Mouse (Mus musculus) retina, adult 2 months (tissue): Measurements from ENCODE around the gene Arhgef11.
A peak's percentile ranks its signal among the peaks of the same experiment; 100 is the strongest.

ENCODE experiments used
- DNase-seq: peaks from one replicate; pipeline ENCODE4 v3.0.0-alpha.2; 2012; ENCODE audit warnings: low read depth, low spot score

Gene Arhgef11

DNA sequence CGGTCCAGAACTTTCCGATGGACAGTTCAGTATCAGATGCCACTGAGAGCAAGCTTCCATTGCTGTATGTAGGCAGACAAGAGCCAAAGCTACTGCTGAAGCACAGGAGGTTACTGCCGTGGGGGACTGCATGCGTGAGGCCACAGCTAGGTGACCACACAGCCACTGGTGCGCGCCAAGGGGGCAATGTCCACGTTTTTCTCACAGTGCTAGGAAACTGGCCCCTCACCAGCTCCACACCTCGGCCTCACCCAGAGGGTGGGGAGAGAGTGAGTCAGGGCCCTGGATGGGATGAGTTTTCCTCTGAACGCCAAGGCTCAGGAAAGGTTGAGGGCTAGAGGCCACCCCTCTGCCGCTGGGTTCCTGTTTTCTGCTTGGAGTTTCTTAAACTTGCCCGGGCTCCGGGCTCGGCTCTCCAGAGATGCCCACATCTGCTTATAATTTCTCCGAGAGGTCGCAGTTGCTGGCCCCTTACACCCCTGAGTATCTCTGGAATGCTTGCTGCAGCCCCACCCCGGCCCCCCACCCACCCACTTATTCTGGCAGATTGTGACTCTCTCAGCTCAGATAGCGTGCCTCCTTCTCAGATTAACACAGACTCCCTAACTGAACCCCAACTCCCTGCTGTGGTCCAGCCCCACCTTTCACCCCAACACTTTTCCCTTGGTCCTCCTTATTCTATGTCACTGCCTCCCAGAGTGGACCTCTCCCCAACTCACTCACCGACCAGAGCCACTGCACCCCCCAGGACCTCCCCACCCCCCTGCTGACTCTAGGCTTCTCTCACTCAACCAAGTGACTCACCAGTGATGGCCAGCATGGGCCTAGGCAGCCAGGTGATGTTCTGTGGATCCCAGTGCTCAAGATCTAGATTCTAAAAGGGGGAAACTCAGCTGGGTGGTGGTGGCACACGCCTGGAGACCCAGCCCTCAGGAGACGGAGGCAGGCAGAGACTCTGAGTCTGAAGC lies 144.3 kb downstream of the Arhgef11 start:
- no peak for DNase-seq

DNA sequence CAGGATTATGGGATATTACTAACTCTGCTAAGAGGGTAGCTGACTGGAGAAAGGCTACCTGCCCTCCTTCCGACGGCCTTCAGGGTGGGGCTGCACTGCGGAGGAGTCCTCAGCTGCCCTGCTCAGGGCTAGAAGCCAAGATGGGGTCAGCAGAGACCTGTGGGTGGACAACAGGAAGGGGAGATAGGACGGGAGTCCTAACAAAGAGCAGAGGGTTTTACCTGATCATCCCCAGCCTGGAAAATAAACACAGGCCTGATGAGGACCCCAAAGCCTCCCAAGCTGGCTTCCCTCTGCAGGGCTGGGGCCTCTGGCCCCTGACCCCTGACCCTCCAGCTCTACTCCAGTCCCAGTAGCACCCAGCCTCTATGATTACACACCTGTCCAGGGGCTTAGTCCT lies 145.8 kb downstream of the Arhgef11 start:
- DNase-seq, result no peak

DNA sequence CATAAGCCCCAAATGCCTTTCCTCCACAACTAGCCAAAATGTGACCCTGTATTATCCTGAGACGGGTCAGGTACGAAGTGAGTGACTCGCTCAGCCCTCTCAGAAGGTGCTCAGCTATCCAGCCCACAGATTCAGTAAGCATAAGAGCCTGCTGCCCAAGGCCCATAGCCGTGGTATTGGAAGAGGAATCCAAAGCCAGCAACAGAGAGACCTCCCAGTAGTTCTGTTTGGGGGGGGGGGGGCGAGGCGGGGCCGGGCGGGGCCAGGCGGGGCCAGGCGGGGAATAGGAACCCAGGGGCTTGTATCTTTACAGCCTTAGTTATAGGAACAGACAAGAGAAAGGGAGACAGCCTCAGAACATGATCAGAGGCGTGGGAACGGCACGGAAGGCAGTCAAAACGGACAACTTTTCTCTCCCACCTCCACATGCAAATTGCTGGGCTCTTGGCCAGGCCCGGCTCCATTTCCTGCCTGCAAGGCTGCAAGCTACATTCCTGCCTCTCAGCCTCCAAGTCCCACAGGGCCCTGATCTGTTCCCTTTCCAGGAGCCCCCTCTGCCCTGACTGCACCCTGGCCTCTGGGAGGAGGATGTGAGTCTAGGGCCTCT lies 146.4 kb downstream of the Arhgef11 start:
- no peak for DNase-seq

DNA sequence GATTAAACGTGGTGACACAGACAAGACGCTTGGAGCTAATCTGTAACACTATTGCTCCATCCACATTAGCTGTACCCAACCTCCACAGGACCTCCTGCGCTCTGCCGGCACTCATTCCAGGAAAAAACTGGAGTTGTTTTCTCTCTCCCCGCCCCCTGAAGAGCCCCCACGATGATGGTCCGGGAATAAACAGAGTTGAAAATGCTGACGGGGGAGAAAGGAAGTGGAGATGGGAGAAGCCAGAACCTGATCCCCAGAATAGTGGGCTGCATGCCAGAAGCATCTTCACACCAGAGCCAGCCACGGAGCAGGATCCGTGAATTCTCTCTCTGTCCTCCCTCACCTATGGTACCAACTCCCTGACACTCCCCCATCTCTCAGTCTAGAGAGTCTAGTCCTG lies 147.1 kb downstream of the Arhgef11 start:
- no peak for DNase-seq

DNA sequence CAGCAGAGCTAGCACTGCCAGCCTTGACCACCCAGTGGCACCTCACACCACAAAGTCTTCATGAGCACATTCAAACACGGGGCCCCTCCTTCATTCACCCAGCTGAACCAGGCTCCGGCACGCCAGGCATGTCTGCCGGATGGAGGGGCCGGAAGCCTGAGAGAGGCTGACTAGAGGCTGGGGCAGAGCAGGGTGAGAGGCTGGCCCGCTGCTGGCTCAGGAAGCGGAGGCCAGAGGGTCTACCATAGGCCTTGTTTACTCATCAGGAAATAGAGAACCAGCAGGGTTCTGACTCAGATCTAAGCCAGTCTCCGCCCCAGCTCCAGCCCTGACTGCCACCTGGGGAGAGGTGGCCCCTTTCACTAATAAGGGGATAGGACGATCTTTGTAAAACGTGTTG lies 147.7 kb downstream of the Arhgef11 start:
- DNase-seq, result no peak

DNA sequence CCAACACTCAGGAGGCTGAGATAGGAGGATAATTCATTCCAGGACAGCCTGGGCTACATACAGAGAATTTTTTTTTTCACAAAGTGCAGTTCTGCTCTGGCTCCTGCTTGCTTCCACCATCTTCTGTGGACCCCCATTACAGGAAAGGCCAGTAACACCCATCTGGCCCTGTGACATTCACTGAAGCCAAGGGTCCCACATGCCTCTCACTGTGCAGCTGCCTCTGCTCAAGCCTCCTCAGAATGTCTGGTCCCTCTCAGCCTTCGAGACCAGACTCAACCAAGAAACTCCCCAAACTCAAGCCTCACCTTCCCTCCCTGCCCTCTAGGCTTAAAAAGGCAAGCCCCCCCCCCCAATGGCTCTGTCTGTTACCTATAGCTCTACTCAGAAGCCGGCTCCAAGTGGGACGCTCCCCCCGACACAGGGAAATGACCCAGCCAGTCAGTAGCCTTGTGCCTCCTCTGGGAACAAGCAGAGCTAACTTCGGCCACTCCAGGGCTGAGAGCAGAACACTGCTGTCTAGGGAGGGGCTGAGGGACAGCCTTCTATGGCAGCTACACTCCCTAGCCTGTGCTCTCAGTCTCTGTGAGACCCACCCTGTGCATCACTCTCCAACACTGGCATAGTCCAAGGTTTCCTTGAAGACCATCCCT lies 148.4 kb downstream of the Arhgef11 start:
- DNase-seq, result no peak

DNA sequence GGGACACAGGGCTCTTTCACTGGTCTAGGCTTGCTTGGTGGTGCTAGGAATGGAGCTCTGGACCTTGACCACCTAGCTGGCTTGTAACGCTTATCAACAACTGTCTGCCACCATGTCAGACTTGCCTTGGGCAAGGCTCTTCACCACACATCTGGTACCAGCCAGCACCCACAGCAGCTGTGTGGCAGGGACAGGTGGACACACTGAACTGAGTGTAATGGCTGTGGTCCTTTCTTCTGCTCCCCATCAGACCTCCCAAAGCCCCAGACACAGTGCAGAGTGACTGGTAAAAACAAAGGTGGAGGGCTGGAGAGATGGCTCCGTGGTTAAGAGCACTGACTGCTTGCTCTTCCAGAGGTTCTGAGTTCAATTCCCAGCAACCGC lies 148.9 kb downstream of the Arhgef11 start:
- DNase-seq, result no peak

DNA sequence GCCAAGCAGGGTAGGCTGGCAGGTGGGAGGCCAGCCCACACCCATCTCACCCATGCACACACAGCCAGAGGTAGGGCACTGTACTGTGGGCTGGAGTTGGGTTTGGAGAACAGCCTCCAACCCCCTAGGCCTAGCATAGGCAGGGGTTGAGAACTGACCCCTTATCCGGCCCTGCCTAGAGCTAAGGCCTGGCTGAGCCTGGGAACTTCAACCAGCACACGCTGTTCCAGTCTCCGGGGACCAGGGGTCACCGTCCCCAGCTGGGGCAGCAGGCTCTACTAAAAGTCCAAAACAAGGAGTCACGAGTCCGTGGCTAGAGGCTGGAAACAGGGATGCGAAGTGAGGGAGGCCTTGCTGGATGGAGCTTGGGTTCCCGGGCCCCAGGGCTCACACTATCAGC lies 150.4 kb downstream of the Arhgef11 start:
- no peak for DNase-seq

DNA sequence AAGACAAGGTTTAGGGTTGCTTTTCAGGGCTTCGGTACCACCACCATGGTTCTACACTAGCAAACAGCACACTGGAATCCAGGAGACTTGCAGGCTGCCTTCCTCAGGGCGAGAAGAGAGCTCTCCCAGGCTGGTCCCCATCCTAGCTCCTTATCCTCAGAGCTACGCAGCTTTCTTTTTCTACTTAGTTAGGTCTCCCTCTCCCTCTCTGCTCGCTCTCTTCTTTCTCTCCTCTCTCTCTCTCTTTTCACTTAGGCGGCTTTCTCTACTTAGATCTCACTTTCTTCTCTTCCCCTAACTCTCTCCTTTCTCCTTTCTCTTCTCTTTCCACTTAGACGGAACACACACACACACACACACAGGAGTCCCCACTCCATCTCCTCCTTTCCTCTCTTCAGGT lies 151.1 kb downstream of the Arhgef11 start:
- DNase-seq, result no peak

DNA sequence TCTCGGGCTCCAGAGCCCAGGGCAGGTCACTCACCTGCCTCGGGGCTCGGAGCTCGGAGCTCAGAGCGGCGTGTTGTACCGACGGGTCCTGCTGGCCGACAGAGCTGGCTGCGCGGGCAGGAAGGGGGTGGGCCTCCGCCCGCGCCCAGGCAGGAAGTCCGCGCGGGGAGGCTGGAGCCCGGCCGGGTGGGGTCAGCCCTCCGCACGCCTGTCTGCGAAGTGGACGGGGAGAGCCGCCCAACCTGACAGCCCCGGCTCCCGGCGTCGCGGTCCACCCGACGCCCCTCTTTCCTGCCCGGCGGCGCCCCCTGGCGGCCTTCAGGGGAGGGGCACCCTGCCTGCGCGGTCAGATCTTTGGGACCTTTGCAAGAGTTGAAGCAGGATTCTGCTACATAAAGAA lies 151.5 kb downstream of the Arhgef11 start:
- no peak for DNase-seq

DNA sequence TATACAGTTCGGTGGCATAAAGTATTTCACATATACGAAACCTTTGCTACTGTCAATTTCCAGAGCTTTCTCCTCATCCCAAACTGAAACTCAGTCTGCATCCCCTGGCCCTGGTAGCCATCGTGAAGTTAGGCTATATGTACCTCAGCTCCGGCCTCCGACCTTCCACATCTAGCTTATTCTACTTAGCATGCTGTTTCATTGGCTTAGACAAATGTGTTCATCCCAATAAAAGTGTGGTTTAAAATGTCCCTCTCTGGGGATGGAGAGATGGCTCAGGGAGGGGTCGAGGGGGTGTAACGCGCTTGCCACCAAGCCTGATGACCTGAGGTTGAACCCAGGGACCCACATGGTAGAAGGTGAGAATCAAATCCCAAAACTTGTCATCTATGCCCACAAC lies 152.1 kb downstream of the Arhgef11 start:
- no peak for DNase-seq

DNA sequence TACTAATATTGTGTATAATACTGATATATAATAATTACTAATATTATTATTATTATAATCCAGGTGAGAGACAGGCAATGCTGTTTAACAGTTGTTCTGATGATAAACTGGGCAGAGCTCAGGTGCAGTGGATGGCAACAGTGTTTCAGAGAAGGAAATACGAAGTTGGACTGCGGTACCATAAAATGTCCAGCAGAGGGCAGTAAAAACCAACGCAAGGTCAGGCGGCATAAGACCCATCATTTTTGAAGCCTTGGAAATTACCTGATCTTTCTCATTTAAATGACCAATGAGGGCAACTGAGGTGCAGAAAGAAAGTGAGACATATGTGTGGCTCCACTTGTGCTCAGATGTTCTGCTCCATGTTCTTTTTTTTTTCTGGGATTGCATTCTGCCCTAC lies 152.9 kb downstream of the Arhgef11 start:
- peak; percentile 30 for DNase-seq

DNA sequence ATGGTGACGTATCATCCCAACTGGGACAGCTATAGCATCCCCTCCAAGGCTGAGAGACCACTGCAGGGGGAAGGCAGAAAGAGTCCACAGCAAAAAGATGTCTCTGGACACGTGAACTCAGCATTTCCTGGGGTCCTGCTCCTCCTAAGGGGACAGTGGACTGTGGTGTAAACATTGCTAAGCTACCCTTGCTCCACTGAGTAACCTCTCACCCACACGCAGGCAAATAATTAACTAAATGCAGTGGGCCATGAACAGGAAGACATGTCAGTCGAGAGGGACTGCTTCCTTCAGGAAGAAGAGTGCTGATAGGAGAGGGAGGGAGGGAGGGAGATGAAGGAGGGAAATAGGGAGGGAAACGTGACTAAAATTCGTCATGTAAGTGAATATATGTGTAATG lies 153.7 kb downstream of the Arhgef11 start:
- DNase-seq, result no peak

DNA sequence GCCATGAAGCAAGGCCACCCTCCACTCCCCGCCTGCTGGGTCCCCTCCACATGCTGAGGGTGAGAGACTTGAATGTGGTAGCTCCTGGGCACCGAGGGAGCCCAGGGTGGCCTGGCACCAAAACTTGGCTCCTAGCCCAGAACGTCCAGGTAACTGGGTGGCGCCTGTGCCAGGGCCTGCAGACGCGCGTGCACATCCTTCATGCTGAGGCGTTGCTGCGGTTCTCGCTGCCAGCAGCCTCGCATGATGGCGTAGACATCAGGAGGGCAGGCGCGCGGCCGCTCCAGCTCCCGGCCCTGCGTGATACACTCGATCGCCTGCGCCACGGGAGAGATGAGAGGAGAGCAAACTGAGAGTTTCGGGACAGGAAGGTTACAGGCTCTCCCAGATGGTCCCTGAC lies 160.9 kb downstream of the Arhgef11 start:
- DNase-seq, result no peak

DNA sequence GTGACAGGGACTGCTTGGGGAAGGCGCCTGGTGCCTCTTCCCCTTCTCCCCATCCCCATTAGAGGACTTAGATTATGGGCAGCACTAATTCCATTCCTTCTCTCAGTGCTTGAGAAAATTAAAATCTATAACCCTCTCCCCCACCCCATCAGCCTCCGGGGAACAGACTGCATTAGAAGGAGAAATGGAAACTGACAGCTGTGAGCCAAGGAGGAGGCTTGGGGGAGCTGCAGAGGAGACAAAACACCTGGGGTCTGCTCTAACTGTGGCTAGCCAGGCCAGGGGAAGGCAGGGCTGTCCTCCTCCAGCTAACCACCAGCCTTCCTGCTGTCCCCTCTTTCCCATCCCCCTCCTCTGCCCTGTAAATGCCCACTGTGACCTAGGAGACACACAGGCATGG lies 161.7 kb downstream of the Arhgef11 start:
- DNase-seq, result no peak

DNA sequence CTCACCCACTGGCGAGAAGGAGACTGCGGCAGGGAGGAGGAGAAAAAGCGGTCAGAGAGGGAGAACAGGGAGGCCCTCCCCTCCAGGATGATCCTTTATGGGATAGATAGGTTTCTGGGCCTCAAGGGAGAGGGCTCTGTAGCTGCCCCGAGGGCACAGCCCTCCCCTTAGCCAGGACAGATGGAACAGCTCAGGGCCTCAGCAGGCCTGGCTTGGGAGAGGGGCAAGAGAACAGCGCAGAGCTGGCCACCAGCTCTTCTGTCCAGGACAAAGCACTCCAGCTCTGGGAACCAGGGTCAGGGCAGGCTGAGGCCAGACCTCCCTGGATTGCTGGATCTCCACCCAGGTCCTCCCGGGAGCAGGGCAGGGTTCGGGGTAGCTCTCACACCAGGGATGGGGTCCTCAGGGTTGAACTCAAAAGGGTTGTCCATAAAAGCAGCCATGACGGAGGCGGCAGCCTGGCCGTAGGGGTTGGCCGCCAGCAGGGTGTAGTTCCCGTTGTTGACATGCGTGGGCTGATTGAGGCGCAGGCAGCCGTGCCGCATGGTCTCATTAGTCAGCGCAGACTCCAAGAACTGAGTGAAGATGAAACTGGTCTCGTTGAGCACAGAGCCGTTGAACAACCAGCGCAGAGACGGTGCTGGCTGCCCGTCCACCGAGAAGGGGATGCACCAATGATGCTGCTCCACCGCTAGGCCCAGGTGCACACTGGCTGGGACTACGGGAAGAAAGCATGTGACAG lies 166.1 kb downstream of the Arhgef11 start:
- DNase-seq, result no peak

DNA sequence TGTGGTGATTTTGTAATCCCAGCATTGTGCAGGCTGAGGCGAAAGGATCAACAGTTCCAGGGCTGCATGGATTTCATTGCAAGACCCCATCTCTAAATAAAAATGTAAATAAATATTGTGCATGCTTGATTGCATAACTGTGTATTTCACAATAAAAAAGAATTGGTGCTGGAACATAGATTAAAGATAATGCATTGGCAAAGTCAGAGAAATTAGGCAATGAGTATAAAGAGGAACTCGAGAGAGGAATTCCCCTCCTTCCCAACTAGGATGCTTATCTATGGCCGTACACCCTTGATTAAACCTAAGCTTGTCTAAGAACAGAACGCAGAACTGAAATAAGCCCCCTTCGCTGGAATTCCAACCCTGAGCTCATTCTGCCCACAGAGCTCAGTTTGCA lies 167.8 kb downstream of the Arhgef11 start:
- DNase-seq, result no peak

DNA sequence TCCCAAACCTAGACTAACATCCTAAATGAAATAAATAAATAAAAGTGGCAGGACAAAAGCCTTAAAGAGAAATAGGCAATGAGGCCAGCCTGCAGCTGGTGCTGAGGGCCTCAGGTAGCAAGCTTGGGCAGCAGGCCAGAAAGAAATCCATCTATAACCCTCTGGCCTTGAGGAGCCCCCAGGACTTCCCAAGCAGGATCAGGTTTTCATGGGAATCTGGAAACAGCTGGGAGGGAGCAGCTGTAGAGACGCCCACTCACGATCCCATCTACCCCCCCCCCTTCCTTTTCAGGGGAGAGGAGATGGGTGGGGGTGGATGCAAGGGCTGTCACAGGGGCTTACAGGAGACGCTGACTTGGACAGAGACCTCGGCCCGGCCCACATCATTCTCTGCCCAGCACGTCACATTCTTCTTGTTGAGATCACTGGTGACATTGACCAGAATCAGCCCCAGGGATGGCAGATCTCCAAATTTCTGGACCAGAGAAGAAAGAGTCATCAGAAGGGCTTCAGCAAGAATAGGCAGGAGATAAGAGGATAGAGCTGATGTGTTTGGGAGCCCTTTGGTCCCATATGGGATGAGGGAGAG lies 168.4 kb downstream of the Arhgef11 start:
- no peak for DNase-seq
